Mouse (Mus musculus) neural tube, embryonic 13.5 days (tissue): ENCODE measurements around the gene Arntl. TPM values are rescaled to one million over a fixed set of nuclear protein-coding genes. Genes with fewer than 3 reads are reported as not detected.

Experiments used
- ATAC-seq: fragments of 200-750 bp; cut with Nextera tagmentation; 2 replicates; pipeline ENCODE4 v1.8.0; 2017; ENCODE audit warnings: low read depth, mild to moderate bottlenecking, moderate TSS enrichment, moderate library complexity
- H3K27ac ChIP-seq: fragments of 300-500 bp; sonication (generic); replicated peaks from 2 replicates; pipeline ENCODE4 v1.5.1; 2015; ENCODE audit warnings: moderate library complexity, mild to moderate bottlenecking, inconsistent platforms
- H3K27me3 ChIP-seq: fragments of 300-500 bp; sonication (generic); 2 replicates; pipeline ENCODE4 v1.6.1; 2015; ENCODE audit warnings: mild to moderate bottlenecking, inconsistent platforms
- H3K36me3 ChIP-seq: fragments of 300-500 bp; sonication (generic); 2 replicates; pipeline ENCODE4 v1.6.1; 2015; ENCODE audit warnings: mild to moderate bottlenecking, inconsistent platforms
- H3K4me1 ChIP-seq: fragments of 300-500 bp; sonication (generic); replicated peaks from 2 replicates; pipeline ENCODE4 v1.6.1; 2015; ENCODE audit warnings: inconsistent platforms
- H3K4me2 ChIP-seq: fragments of 300-500 bp; sonication (generic); 2 replicates; pipeline ENCODE4 v1.6.1; 2015; ENCODE audit warnings: inconsistent platforms, mild to moderate bottlenecking, moderate library complexity
- H3K4me3 ChIP-seq: fragments of 300-500 bp; sonication (generic); 2 replicates; pipeline ENCODE4 v1.5.1; 2015; ENCODE audit warnings: mild to moderate bottlenecking, inconsistent platforms
- H3K9ac ChIP-seq: fragments of 300-500 bp; sonication (generic); 2 replicates; pipeline ENCODE4 v1.6.1; 2015; ENCODE audit warnings: moderate library complexity, mild to moderate bottlenecking, inconsistent platforms
- H3K9me3 ChIP-seq: fragments of 300-500 bp; sonication (generic); 2 replicates; pipeline ENCODE4 v1.6.1; 2016; ENCODE audit warnings: inconsistent platforms
- WGBS: fragments of 180-500 bp; shearing (Covaris S2); methylation state at CpG from one replicate; pipeline ENCODE4 v1.1.7; 2015; 5-methylcytosine and 5-hydroxymethylcytosine counted together
- polyA plus RNA-seq: library from polyadenylated mRNA; unstranded; fragments of >200 nt; fragmentation: Nextera tagmentation; extraction: Ambion mirVana; gene quantifications from 2 replicates; pipeline ENCODE4 v1.2.1, GENCODE M21; 2015

Gene Arntl
- polyA plus RNA-seq, 1 experiment from 2014 or later, result 10.1 TPM

GRCm38 (mm10) chr7:113278493-113278892, 71.2 kb downstream of the Arntl start:
- no peak overlapping the region for H3K9ac ChIP-seq
- H3K4me1 ChIP-seq, result 0 out of 2 replicates have a peak, but pooled peaks cover 4% of the 10 kb centered on the region
- WGBS, result 96% methylated on average over 4 of the region's 4 CpGs
- no peaks in the 10 kb centered on the region for H3K27me3 ChIP-seq
- H3K9me3 ChIP-seq, result no peaks in the 10 kb centered on the region
- no peak overlapping the region for H3K27ac ChIP-seq
- H3K4me3 ChIP-seq, result no peak overlapping the region
- H3K36me3 ChIP-seq, result peaks cover 6% of the 10 kb centered on the region
- H3K4me2 ChIP-seq, result no peak overlapping the region
- no peak for ATAC-seq

- H3K9me3 ChIP-seq, result no peaks in the 10 kb centered on the region
Observed at GRCm38 (mm10) chr7:113279246-113279645, 72.0 kb downstream of the Arntl start.

GRCm38 (mm10) chr7:113285405-113285804, 78.1 kb downstream of the Arntl start:
- Histone ChIP-seq H3K4me1 (no peaks in the 10 kb centered on the region), H3K27me3 (no peaks in the 10 kb centered on the region), H3K9me3 (no peaks in the 10 kb centered on the region), H3K27ac (no peak overlapping the region), H3K36me3 (peaks cover 37% of the 10 kb centered on the region), H3K4me2 (no peak overlapping the region), H3K4me3 (no peak overlapping the region), H3K9ac (no peak overlapping the region)
- WGBS, result 87% methylated on average over 2 of the region's 2 CpGs
- ATAC-seq, result no peak

More at GRCm38 (mm10) chr7:113279246-113279645, 72.0 kb downstream of the Arntl start:
- Histone ChIP-seq H3K27me3 (no peaks in the 10 kb centered on the region), H3K4me2 (no peak overlapping the region), H3K4me3 (no peak overlapping the region), H3K36me3 (peaks cover 10% of the 10 kb centered on the region), H3K27ac (no peak overlapping the region), H3K9ac (no peak overlapping the region), H3K4me1 (0 out of 2 replicates have a peak, but pooled peaks cover 4% of the 10 kb centered on the region)
- ATAC-seq, result no peak
- WGBS, result 76% methylated on average over 2 of the region's 2 CpGs

- ATAC-seq, result no peak
- H3K4me3 ChIP-seq, result no peak overlapping the region
- no peaks in the 10 kb centered on the region for H3K4me1 ChIP-seq
- no peaks in the 10 kb centered on the region for H3K9me3 ChIP-seq
- H3K4me2 ChIP-seq, result no peak overlapping the region
- WGBS, result 89% methylated on average over 1 of the region's 1 CpGs
- H3K27me3 ChIP-seq, result no peaks in the 10 kb centered on the region
- no peak overlapping the region for H3K27ac ChIP-seq
- no peak overlapping the region for H3K9ac ChIP-seq
- H3K36me3 ChIP-seq, result peaks cover 37% of the 10 kb centered on the region
Observed at GRCm38 (mm10) chr7:113289211-113289610, 81.9 kb downstream of the Arntl start.

- peaks cover 25% of the 10 kb centered on the region for H3K36me3 ChIP-seq
- no peak overlapping the region for H3K27ac ChIP-seq
- H3K9me3 ChIP-seq, result no peaks in the 10 kb centered on the region
- no peak overlapping the region for H3K9ac ChIP-seq
- H3K4me1 ChIP-seq, result peaks cover 14% of the 10 kb centered on the region
- WGBS, result 82% methylated on average over 5 of the region's 5 CpGs
- H3K4me2 ChIP-seq, result no peak overlapping the region
- H3K27me3 ChIP-seq, result no peaks in the 10 kb centered on the region
- no peak for ATAC-seq
- no peak overlapping the region for H3K4me3 ChIP-seq
Observed at GRCm38 (mm10) chr7:113291741-113292140, 84.5 kb downstream of the Arntl start.

- Histone ChIP-seq H3K27me3 (no peaks in the 10 kb centered on the region), H3K4me3 (no peak overlapping the region), H3K9me3 (no peaks in the 10 kb centered on the region), H3K4me1 (peaks cover 14% of the 10 kb centered on the region), H3K4me2 (no peak overlapping the region), H3K9ac (no peak overlapping the region), H3K36me3 (peaks cover 22% of the 10 kb centered on the region), H3K27ac (no peak overlapping the region)
- ATAC-seq, result no peak
- 87% methylated on average over 4 of the region's 4 CpGs for WGBS
Observed at GRCm38 (mm10) chr7:113292193-113292592, 84.9 kb downstream of the Arntl start.

GRCm38 (mm10) chr7:113294598-113294997, 87.3 kb downstream of the Arntl start:
- ATAC-seq, result no peak
- H3K4me3 ChIP-seq, result no peak overlapping the region
- 89% methylated on average over 6 of the region's 6 CpGs for WGBS
- H3K27me3 ChIP-seq, result no peaks in the 10 kb centered on the region
- H3K9me3 ChIP-seq, result no peaks in the 10 kb centered on the region
- no peak overlapping the region for H3K4me2 ChIP-seq
- H3K36me3 ChIP-seq, result peaks cover 18% of the 10 kb centered on the region
- no peak overlapping the region for H3K27ac ChIP-seq
- peaks cover 14% of the 10 kb centered on the region for H3K4me1 ChIP-seq
- no peak overlapping the region for H3K9ac ChIP-seq

GRCm38 (mm10) chr7:113295077-113295890, 88.0 kb downstream of the Arntl start:
- peaks cover 14% of the 10 kb centered on the region for H3K4me1 ChIP-seq
- no peak overlapping the region for H3K4me2 ChIP-seq
- H3K9me3 ChIP-seq, result no peaks in the 10 kb centered on the region
- no peak overlapping the region for H3K27ac ChIP-seq
- H3K27me3 ChIP-seq, result no peaks in the 10 kb centered on the region
- ATAC-seq, result no peak; the same call in 1 of the 2 replicates
- H3K4me3 ChIP-seq, result no peak overlapping the region
- WGBS, result 30% methylated on average over 17 of the region's 17 CpGs
- H3K36me3 ChIP-seq, result peaks cover 18% of the 10 kb centered on the region
- no peak overlapping the region for H3K9ac ChIP-seq

GRCm38 (mm10) chr7:113297813-113298212, 90.5 kb downstream of the Arntl start:
- Histone ChIP-seq H3K36me3 (peaks cover 30% of the 10 kb centered on the region), H3K4me1 (peaks cover 14% of the 10 kb centered on the region), H3K27ac (no peak overlapping the region), H3K9ac (no peak overlapping the region), H3K9me3 (no peaks in the 10 kb centered on the region), H3K4me3 (no peak overlapping the region), H3K4me2 (no peak overlapping the region), H3K27me3 (no peaks in the 10 kb centered on the region)
- no peak for ATAC-seq
- WGBS, result 95% methylated on average over 4 of the region's 4 CpGs

GRCm38 (mm10) chr7:113310136-113310535, 102.9 kb downstream of the Arntl start:
- ATAC-seq, result no peak
- no peak overlapping the region for H3K9ac ChIP-seq
- no peaks in the 10 kb centered on the region for H3K9me3 ChIP-seq
- H3K27me3 ChIP-seq, result no peaks in the 10 kb centered on the region
- WGBS, result 63% methylated on average over 3 of the region's 3 CpGs
- H3K4me1 ChIP-seq, result no peaks in the 10 kb centered on the region
- H3K36me3 ChIP-seq, result peaks cover 14% of the 10 kb centered on the region
- no peak overlapping the region for H3K4me3 ChIP-seq
- no peak overlapping the region for H3K4me2 ChIP-seq
- H3K27ac ChIP-seq, result no peak overlapping the region

- no peak for ATAC-seq
- Histone ChIP-seq H3K36me3 (peaks cover 19% of the 10 kb centered on the region), H3K4me3 (no peak overlapping the region), H3K4me2 (no peak overlapping the region), H3K27ac (no peak overlapping the region), H3K9ac (no peak overlapping the region), H3K27me3 (no peaks in the 10 kb centered on the region), H3K4me1 (no peaks in the 10 kb centered on the region), H3K9me3 (no peaks in the 10 kb centered on the region)
- WGBS, result 31% methylated on average over 2 of the region's 2 CpGs
Observed at GRCm38 (mm10) chr7:113311784-113312183, 104.5 kb downstream of the Arntl start.

GRCm38 (mm10) chr7:113320128-113320527, 112.9 kb downstream of the Arntl start:
- ATAC-seq, result no peak
- H3K4me1 ChIP-seq, result peaks cover 10% of the 10 kb centered on the region
- H3K36me3 ChIP-seq, result peaks cover 36% of the 10 kb centered on the region
- no peaks in the 10 kb centered on the region for H3K27me3 ChIP-seq
- no peak overlapping the region for H3K4me3 ChIP-seq
- H3K9me3 ChIP-seq, result no peaks in the 10 kb centered on the region
- no peak overlapping the region for H3K27ac ChIP-seq
- H3K4me2 ChIP-seq, result no peak overlapping the region
- H3K9ac ChIP-seq, result no peak overlapping the region
- WGBS, result 65% methylated on average over 1 of the region's 1 CpGs

GRCm38 (mm10) chr7:113334036-113334435, 126.8 kb downstream of the Arntl start:
- Histone ChIP-seq H3K9me3 (no peaks in the 10 kb centered on the region), H3K27ac (no peak overlapping the region), H3K36me3 (0 out of 2 replicates have a peak, but pooled peaks cover 5% of the 10 kb centered on the region), H3K9ac (no peak overlapping the region), H3K4me1 (no peaks in the 10 kb centered on the region), H3K4me2 (no peak overlapping the region), H3K4me3 (no peak overlapping the region), H3K27me3 (no peaks in the 10 kb centered on the region)
- ATAC-seq, result no peak
